Mouse (Mus musculus): Measurements from ENCODE around the gene Hist1h2be.

- TF ChIP-seq POLR2A (IDR thresholded peaks at IDR 0.05; ENCODE audit: extremely low read depth, insufficient read depth, low read length): no peak
- TF ChIP-seq CTCF (IDR thresholded peaks at IDR 0.05; ENCODE audit: low read depth, low read length): no peak
Measured at GRCm38 (mm10) chr13:23554393-23554792, 66.5 kb downstream of the Hist1h2be start.

Data from liver, adult 2 months (tissue).